Mouse (Mus musculus) heart, postnatal 0 days (tissue): Measurements from ENCODE around the gene Slc29a3.
"Not testable (repeated sequence)": the region's sequence is repeated elsewhere in the genome, so short reads cannot be mapped to it uniquely, and the experiment has no call there.

ENCODE experiments used
- CTCF ChIP-seq: IDR thresholded peaks from 2 replicates; pipeline ENCODE4 v1.5.1; 2016; ENCODE audit warnings: antibody characterized with exemption, control low read depth, low read depth
- EP300 ChIP-seq: IDR thresholded peaks from 2 replicates; pipeline ENCODE4 v1.6.1; 2016; ENCODE audit warnings: antibody characterized with exemption, low read depth

DNA sequence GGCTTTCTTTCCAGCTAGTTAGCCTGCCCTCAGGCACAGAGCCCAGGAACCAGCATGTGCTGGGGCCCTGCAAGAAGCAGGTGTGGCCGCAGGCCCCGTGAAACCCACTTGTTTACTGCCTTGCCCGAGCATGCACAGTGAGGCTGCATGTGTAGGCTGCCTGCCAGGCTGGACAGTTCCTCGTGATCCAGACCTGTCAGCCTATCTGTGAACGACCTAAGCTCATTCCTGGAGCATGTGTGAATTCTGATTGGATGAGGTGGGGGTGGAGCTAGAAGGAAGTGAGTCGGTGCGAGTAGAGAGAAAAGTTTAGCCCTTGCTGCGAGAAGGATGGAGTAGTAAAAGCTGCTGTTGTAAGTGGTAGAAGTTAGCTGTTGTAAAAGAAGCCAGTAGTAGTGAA is 40.3 kb downstream of the Slc29a3 start:
- not testable (repeated sequence) for TF ChIP-seq EP300, CTCF
